Mouse (Mus musculus): Measurements from ENCODE around the gene 4930412O13Rik. TPM values are rescaled to one million over a fixed set of nuclear protein-coding genes. Genes with fewer than 3 reads are reported as not detected.

The 4930412O13Rik gene
- polyA plus RNA-seq (2014; fragmentation: Nextera tagmentation; extraction: Ambion mirVana) = 0.29 and 0.34 TPM in 2 replicates

DNA sequence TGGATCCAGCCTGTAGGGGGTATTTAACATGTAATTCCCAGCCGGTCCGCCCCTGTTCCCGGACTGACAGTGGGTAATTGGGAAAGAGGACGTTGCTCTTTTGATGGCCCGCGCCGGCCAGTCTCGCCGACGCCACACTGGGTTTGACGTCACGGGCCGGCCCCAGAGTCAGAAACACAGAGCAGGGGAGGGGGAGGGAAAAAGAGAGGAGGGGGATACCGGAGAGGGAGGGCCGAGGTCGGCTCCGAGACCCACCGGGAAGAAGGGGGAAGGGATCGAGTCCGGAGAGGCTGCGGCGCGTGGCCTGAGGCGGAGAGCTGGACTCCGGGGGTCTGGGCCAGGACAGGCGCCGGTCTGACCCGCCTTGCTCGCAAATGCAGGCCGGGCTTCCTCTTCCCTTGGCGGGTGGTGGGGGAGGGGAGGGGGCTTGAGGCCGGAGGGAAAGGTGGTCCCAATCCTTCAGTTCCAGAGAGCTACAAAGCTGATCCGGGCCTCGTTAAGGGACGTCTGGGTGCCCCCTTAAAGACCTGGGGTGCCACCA lies at the start of gene 4930412O13Rik:
Gene 4930412O13Rik, plus strand, starts transcription at position 202 of the 541 bp plus-strand sequence.
- H3K4me2 ChIP-seq (ENCODE audit: low read depth, low read length) = peak within 1 kb of the TSS; percentile 77
- no peaks in the 10 kb centered on the region for H3K9me3 ChIP-seq (ENCODE audit: control insufficient read depth, low read length)
- H3K36me3 ChIP-seq (ENCODE audit: control insufficient read depth, insufficient read depth, low read length) = no peaks in the 10 kb centered on the region
- under 1% methylated on average over 23 of the region's 35 CpGs for WGBS
- ATAC-seq (ENCODE audit: low read depth) (no peak), DNase-seq (ENCODE audit: low spot score) (no peak)
- peak within 1 kb of the TSS; percentile 56 for H3K9ac ChIP-seq (ENCODE audit: low read depth, low read length)
- peaks cover 27% of the 10 kb centered on the region; the same call in 1 of the 2 replicates for H3K4me1 ChIP-seq (ENCODE audit: control insufficient read depth, insufficient read depth, low read length)
- H3K4me3 ChIP-seq (ENCODE audit: low read depth, low read length) = peak within 1 kb of the TSS; percentile 48
- H3K27ac ChIP-seq (replicated peaks; ENCODE audit: low read depth, low read length) = peak within 1 kb of the TSS; percentile 61
- H3K27me3 ChIP-seq (replicated peaks; ENCODE audit: control insufficient read depth, insufficient read depth, low read length) = peaks cover 88% of the 10 kb centered on the region

- ATAC-seq (ENCODE audit: low read depth) (no peak), DNase-seq (ENCODE audit: low spot score) (no peak)
- Histone ChIP-seq H3K4me2 (ENCODE audit: low read depth, low read length) (no peak overlapping the region), H3K27me3 (replicated peaks; ENCODE audit: control insufficient read depth, insufficient read depth, low read length) (no peaks in the 10 kb centered on the region), H3K27ac (replicated peaks; ENCODE audit: low read depth, low read length) (no peak overlapping the region), H3K4me1 (ENCODE audit: control insufficient read depth, insufficient read depth, low read length) (no peaks in the 10 kb centered on the region), H3K4me3 (ENCODE audit: low read depth, low read length) (no peak overlapping the region), H3K9me3 (ENCODE audit: control insufficient read depth, low read length) (no peaks in the 10 kb centered on the region), H3K36me3 (ENCODE audit: control insufficient read depth, insufficient read depth, low read length) (no peaks in the 10 kb centered on the region), H3K9ac (ENCODE audit: low read depth, low read length) (no peak overlapping the region)
- WGBS = 84% methylated on average over 7 of the region's 7 CpGs
Observed at GRCm38 (mm10) chr2:9833712-9834111, 47.3 kb upstream of the 4930412O13Rik start.

GRCm38 (mm10) chr2:9835195-9835594 lies 45.9 kb upstream of the 4930412O13Rik start:
- no peaks in the 10 kb centered on the region for H3K36me3 ChIP-seq (ENCODE audit: control insufficient read depth, insufficient read depth, low read length)
- H3K27ac ChIP-seq (replicated peaks; ENCODE audit: low read depth, low read length) = no peak overlapping the region
- no peak overlapping the region for H3K4me2 ChIP-seq (ENCODE audit: low read depth, low read length)
- 41% methylated on average over 7 of the region's 7 CpGs for WGBS
- H3K9ac ChIP-seq (ENCODE audit: low read depth, low read length) = no peak overlapping the region
- no peak for ATAC-seq (ENCODE audit: low read depth)
- H3K4me3 ChIP-seq (ENCODE audit: low read depth, low read length) = no peak overlapping the region
- no peak for DNase-seq (ENCODE audit: low spot score)
- H3K9me3 ChIP-seq (ENCODE audit: control insufficient read depth, low read length) = no peaks in the 10 kb centered on the region
- H3K4me1 ChIP-seq (ENCODE audit: control insufficient read depth, insufficient read depth, low read length) = no peaks in the 10 kb centered on the region
- no peaks in the 10 kb centered on the region for H3K27me3 ChIP-seq (replicated peaks; ENCODE audit: control insufficient read depth, insufficient read depth, low read length)

GRCm38 (mm10) chr2:9852851-9853576 lies 28.0 kb upstream of the 4930412O13Rik start:
- Histone ChIP-seq H3K27me3 (replicated peaks; ENCODE audit: control insufficient read depth, insufficient read depth, low read length) (no peaks in the 10 kb centered on the region), H3K36me3 (ENCODE audit: control insufficient read depth, insufficient read depth, low read length) (no peaks in the 10 kb centered on the region), H3K27ac (replicated peaks; ENCODE audit: low read depth, low read length) (no peak overlapping the region), H3K9me3 (ENCODE audit: control insufficient read depth, low read length) (no peaks in the 10 kb centered on the region), H3K4me3 (ENCODE audit: low read depth, low read length) (no peak overlapping the region), H3K9ac (ENCODE audit: low read depth, low read length) (no peak overlapping the region), H3K4me2 (ENCODE audit: low read depth, low read length) (no peak overlapping the region), H3K4me1 (ENCODE audit: control insufficient read depth, insufficient read depth, low read length) (no peaks in the 10 kb centered on the region)
- 53% methylated on average over 13 of the region's 13 CpGs for WGBS
- DNase-seq (ENCODE audit: low spot score) (no peak), ATAC-seq (ENCODE audit: low read depth) (no peak)

- no peak overlapping the region for H3K4me3 ChIP-seq (ENCODE audit: low read depth, low read length)
- ATAC-seq (ENCODE audit: low read depth) (no peak), DNase-seq (ENCODE audit: low spot score) (no peak)
- H3K27me3 ChIP-seq (replicated peaks; ENCODE audit: control insufficient read depth, insufficient read depth, low read length) = no peaks in the 10 kb centered on the region
- 59% methylated on average over 3 of the region's 4 CpGs for WGBS
- H3K9me3 ChIP-seq (ENCODE audit: control insufficient read depth, low read length) = no peaks in the 10 kb centered on the region
- no peak overlapping the region for H3K4me2 ChIP-seq (ENCODE audit: low read depth, low read length)
- no peak overlapping the region for H3K9ac ChIP-seq (ENCODE audit: low read depth, low read length)
- no peaks in the 10 kb centered on the region for H3K4me1 ChIP-seq (ENCODE audit: control insufficient read depth, insufficient read depth, low read length)
- no peak overlapping the region for H3K27ac ChIP-seq (replicated peaks; ENCODE audit: low read depth, low read length)
- H3K36me3 ChIP-seq (ENCODE audit: control insufficient read depth, insufficient read depth, low read length) = no peaks in the 10 kb centered on the region
Observed at GRCm38 (mm10) chr2:9855861-9856260, 25.2 kb upstream of the 4930412O13Rik start.

DNA sequence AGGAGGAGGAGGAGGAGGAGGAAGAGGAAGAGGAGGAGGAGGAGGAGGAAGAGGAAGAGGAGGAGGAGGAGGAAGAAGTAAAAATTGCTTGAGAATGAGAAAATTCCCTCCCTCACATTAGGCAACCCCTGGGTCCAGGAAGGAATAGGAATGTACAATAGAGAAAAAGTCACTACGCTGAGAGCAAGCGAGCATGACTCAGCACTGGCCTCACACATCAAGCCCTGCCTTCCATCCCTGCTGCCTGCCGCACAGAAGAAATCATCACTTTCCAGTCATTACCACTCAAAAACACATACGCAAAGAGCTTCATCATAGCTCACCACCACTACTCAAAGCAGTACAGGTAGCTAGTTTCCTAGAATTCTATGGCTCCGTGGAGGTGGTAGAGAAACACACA lies 20.4 kb upstream of the 4930412O13Rik start:
- 88% methylated on average over 4 of the region's 5 CpGs for WGBS
- Histone ChIP-seq H3K36me3 (ENCODE audit: control insufficient read depth, insufficient read depth, low read length) (no peaks in the 10 kb centered on the region), H3K27ac (replicated peaks; ENCODE audit: low read depth, low read length) (no peak overlapping the region), H3K9me3 (ENCODE audit: control insufficient read depth, low read length) (no peaks in the 10 kb centered on the region), H3K27me3 (replicated peaks; ENCODE audit: control insufficient read depth, insufficient read depth, low read length) (no peaks in the 10 kb centered on the region), H3K4me1 (ENCODE audit: control insufficient read depth, insufficient read depth, low read length) (no peaks in the 10 kb centered on the region), H3K4me2 (ENCODE audit: low read depth, low read length) (no peak overlapping the region), H3K4me3 (ENCODE audit: low read depth, low read length) (no peak overlapping the region), H3K9ac (ENCODE audit: low read depth, low read length) (no peak overlapping the region)
- ATAC-seq (ENCODE audit: low read depth) (no peak), DNase-seq (ENCODE audit: low spot score) (no peak)

DNA sequence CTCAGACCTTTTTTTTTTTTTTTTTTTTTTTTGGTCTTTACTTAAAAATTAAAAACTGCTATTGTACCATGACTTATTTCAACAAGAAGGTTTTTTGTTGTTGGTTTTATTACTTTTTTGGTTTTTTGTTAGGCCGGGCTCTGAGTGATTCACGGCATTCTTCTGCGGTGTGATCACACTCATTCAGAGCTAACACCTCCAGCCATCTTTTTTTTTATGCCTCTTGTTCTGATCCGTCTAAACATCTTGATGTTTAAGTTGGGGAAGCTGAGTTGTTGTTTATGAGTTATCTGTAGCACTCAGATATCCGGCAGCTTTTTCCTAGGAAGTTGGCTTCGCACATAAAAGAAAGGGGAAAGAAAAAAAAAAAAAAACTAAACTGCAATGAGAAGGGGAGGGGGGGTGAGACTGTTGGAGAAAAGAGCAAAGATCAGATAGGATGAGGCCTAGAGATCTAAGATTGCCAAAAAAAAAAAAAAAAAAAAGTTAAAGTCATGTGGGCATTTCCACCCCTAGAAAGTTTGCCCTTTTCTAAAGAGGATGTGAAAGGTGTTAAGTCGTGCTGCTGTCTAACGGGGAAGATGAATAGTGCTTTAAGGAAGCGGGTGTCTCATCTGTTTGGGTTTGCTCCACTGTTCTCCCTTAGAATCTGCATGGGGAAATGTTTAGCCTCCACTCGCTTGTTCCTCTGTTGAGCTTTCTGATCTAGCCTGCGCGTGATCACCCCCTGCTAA lies 13.8 kb upstream of the 4930412O13Rik start:
- no peaks in the 10 kb centered on the region; the same call in 1 of the 2 replicates for H3K36me3 ChIP-seq (ENCODE audit: control insufficient read depth, insufficient read depth, low read length)
- H3K27me3 ChIP-seq (replicated peaks; ENCODE audit: control insufficient read depth, insufficient read depth, low read length) = peaks cover 3% of the 10 kb centered on the region; the same call in 1 of the 2 replicates
- H3K4me1 ChIP-seq (ENCODE audit: control insufficient read depth, insufficient read depth, low read length) = no peaks in the 10 kb centered on the region
- no peak overlapping the region for H3K9ac ChIP-seq (ENCODE audit: low read depth, low read length)
- H3K4me3 ChIP-seq (ENCODE audit: low read depth, low read length) = no peak overlapping the region
- whole genome bisulfite sequencing = 72% methylated on average over 12 of the region's 12 CpGs
- DNase-seq (ENCODE audit: low spot score) (no peak), ATAC-seq (ENCODE audit: low read depth) (no peak)
- H3K9me3 ChIP-seq (ENCODE audit: control insufficient read depth, low read length) = no peaks in the 10 kb centered on the region
- no peak overlapping the region for H3K4me2 ChIP-seq (ENCODE audit: low read depth, low read length)
- H3K27ac ChIP-seq (replicated peaks; ENCODE audit: low read depth, low read length) = no peak overlapping the region

GRCm38 (mm10) chr2:9871141-9871716 lies 9.8 kb upstream of the 4930412O13Rik start:
- H3K4me1 ChIP-seq (ENCODE audit: control insufficient read depth, insufficient read depth, low read length) = no peaks in the 10 kb centered on the region

More at GRCm38 (mm10) chr2:9871141-9871716, 9.8 kb upstream of the 4930412O13Rik start:
- no peak for DNase-seq (ENCODE audit: low spot score)
- 24% methylated on average over 4 of the region's 4 CpGs for WGBS
- ATAC-seq (ENCODE audit: low read depth) = 0 out of 2 replicates have a peak, but pooled peaks have one; percentile 20
- H3K9ac ChIP-seq (ENCODE audit: low read depth, low read length) = 0 out of 2 replicates have a peak overlapping the region, but pooled peaks have one; percentile 45
- no peaks in the 10 kb centered on the region; the same call in 1 of the 2 replicates for H3K36me3 ChIP-seq (ENCODE audit: control insufficient read depth, insufficient read depth, low read length)
- H3K27ac ChIP-seq (replicated peaks; ENCODE audit: low read depth, low read length) = no peak overlapping the region
- H3K4me2 ChIP-seq (ENCODE audit: low read depth, low read length) = peak overlapping the region; percentile 24; the same call in 1 of the 2 replicates
- no peaks in the 10 kb centered on the region for H3K9me3 ChIP-seq (ENCODE audit: control insufficient read depth, low read length)
- no peak overlapping the region for H3K4me3 ChIP-seq (ENCODE audit: low read depth, low read length)
- peaks cover 41% of the 10 kb centered on the region for H3K27me3 ChIP-seq (replicated peaks; ENCODE audit: control insufficient read depth, insufficient read depth, low read length)

Data from embryonic facial prominence, embryonic 14.5 days (tissue).